ENCODE assay signal across 9 mouse cellular contexts in genomic region chr8:126806181-126806560, GRCm38 (mm10).
A peak's percentile ranks its signal among the peaks of the same experiment; 100 is the strongest.
DNase-seq lines count a peak whose midpoint lies in the region; ATAC-seq and TF ChIP-seq lines count a peak whose summit lies in the region.
"Had no signal": no experiment of that assay in that cellular context is flagged by ENCODE, and none has a peak within 500 bp of the region (broad histone marks: within the 10 kb centered on the region; RNA-seq: fewer than 3 reads in every experiment).

No protein-coding gene starts in this region.

- no peak overlapping the region for H3K4me3 ChIP-seq in heart, adult 2 months
- peak overlapping the region; percentile 64 for H3K4me3 ChIP-seq in megakaryocyte, embryonic 14.5 days (replicated peaks)
- H3K4me3 ChIP-seq in hindbrain, postnatal 0 days (ENCODE audit: low read length): no peak overlapping the region
- H3K4me3 ChIP-seq in myocyte: no peak overlapping the region
- H3K4me3 ChIP-seq: neural tube, embryonic 12.5 days had no signal

- no peaks in the 10 kb centered on the region for H3K27me3 ChIP-seq in heart, adult 2 months (ENCODE audit: control insufficient read depth, insufficient read depth, low read length)
- peaks cover 8% of the 10 kb centered on the region for H3K27me3 ChIP-seq in megakaryocyte, embryonic 14.5 days (replicated peaks)
- H3K27me3 ChIP-seq in hindbrain, postnatal 0 days (ENCODE audit: insufficient read depth, low read length): no peaks in the 10 kb centered on the region
- no peaks in the 10 kb centered on the region for H3K27me3 ChIP-seq in myocyte (ENCODE audit: control insufficient read depth, insufficient read depth, insufficient read length)
- H3K27me3 ChIP-seq: neural tube, embryonic 12.5 days had no signal

- H3K27ac ChIP-seq in heart, adult 2 months: peak overlapping the region; percentile 95
- H3K27ac ChIP-seq in hindbrain, postnatal 0 days: peak overlapping the region; percentile 60; the same call in 1 of the 2 replicates
- H3K27ac ChIP-seq: neural tube, embryonic 12.5 days had no signal

- peaks cover 3% of the 10 kb centered on the region; the same call in 1 of the 2 replicates for H3K36me3 ChIP-seq in heart, adult 2 months (ENCODE audit: control insufficient read depth, insufficient read depth, low read length)
- H3K36me3 ChIP-seq in megakaryocyte, embryonic 14.5 days (replicated peaks; ENCODE audit: low read length): peaks cover 2% of the 10 kb centered on the region
- no peaks in the 10 kb centered on the region for H3K36me3 ChIP-seq in hindbrain, postnatal 0 days (ENCODE audit: insufficient read depth, low read length)
- H3K36me3 ChIP-seq in myocyte (ENCODE audit: control insufficient read depth, insufficient read depth): no peaks in the 10 kb centered on the region
- H3K36me3 ChIP-seq: neural tube, embryonic 12.5 days had no signal

- peaks cover 30% of the 10 kb centered on the region for H3K4me1 ChIP-seq in heart, adult 2 months (ENCODE audit: control insufficient read depth, insufficient read depth, low read length)
- peaks cover 79% of the 10 kb centered on the region for H3K4me1 ChIP-seq in megakaryocyte, embryonic 14.5 days
- no peaks in the 10 kb centered on the region for H3K4me1 ChIP-seq in hindbrain, postnatal 0 days (ENCODE audit: insufficient read depth, low read length)

- intact Hi-C loops in heart, adult 2 months (cut with DNase I): loop anchor here (2.0 kb wide), 2 partner anchors 111 to 211 kb away; no protein-coding TSS in a partner anchor
- intact Hi-C loops in heart, postnatal 14 days (cut with DNase I): loop anchor here (2.0 to 5.0 kb wide), 2 partner anchors 69 to 139 kb away; no protein-coding TSS in a partner anchor

- no peaks in the 10 kb centered on the region for H3K9me3 ChIP-seq in megakaryocyte, embryonic 14.5 days
- H3K9me3 ChIP-seq in hindbrain, postnatal 0 days (ENCODE audit: low read length): no peaks in the 10 kb centered on the region
- H3K9me3 ChIP-seq: neural tube, embryonic 12.5 days had no signal

- no peak overlapping the region for H3K9ac ChIP-seq in heart, adult 2 months (ENCODE audit: low read depth, low read length)
- no peak overlapping the region for H3K9ac ChIP-seq in hindbrain, postnatal 0 days (replicated peaks; ENCODE audit: low read length)
- H3K9ac ChIP-seq: neural tube, embryonic 12.5 days had no signal

- no peak for TF ChIP-seq CTCF in heart, adult 2 months (IDR thresholded peaks at IDR 0.05)
- TF ChIP-seq CTCF in hindbrain, postnatal 0 days (IDR thresholded peaks at IDR 0.05; ENCODE audit: low read depth): no peak

- WGBS in heart, adult 2 months: 66% methylated on average over 3 of the region's 3 CpGs
- WGBS in hindbrain, postnatal 0 days: 81% methylated on average over 3 of the region's 3 CpGs

- H3ac ChIP-seq in myocyte (ENCODE audit: control insufficient read depth, insufficient read length): no peak overlapping the region

- ATAC-seq in megakaryocyte, adult 5-6 weeks (ENCODE audit: poor library complexity, severe bottlenecking): no peak
- no peak for ATAC-seq in hindbrain, postnatal 0 days

- no peak for TF ChIP-seq POLR2A in heart, adult 2 months (IDR thresholded peaks at IDR 0.05; ENCODE audit: insufficient read depth, low read depth, low read length)
- TF ChIP-seq POLR2A in myocyte (IDR thresholded peaks at IDR 0.05; ENCODE audit: insufficient read length, low read depth): no peak

- TF ChIP-seq EP300 in heart, adult 2 months (IDR thresholded peaks at IDR 0.05; ENCODE audit: insufficient read depth, low read depth, low read length): no peak

- no peaks in the 10 kb centered on the region for H3K79me2 ChIP-seq in heart, adult 2 months (replicated peaks; ENCODE audit: control insufficient read depth, insufficient read depth, low read length)
- H3K79me2 ChIP-seq in myocyte (ENCODE audit: control insufficient read depth, insufficient read depth): no peaks in the 10 kb centered on the region

- no peak for DNase-seq in heart, adult 2 months
- no peak for DNase-seq in heart, postnatal 14 days
- no peak for DNase-seq in hindbrain, postnatal 0 days (ENCODE audit: low spot score)
- no peak for DNase-seq in urinary bladder, postnatal 36 days (ENCODE audit: low spot score in 2 of 2)
- no peak for DNase-seq in left cerebral cortex, adult 8-10 months (ENCODE audit: low spot score in 2 of 2)

- H3K4me2 ChIP-seq in hindbrain, postnatal 0 days (ENCODE audit: low read depth, low read length): no peak overlapping the region
- H3K4me2 ChIP-seq in myocyte (ENCODE audit: low read depth): no peak overlapping the region
- H3K4me2 ChIP-seq: neural tube, embryonic 12.5 days had no signal

TF ChIP-seq in myocyte, 11 proteins besides CTCF, POLR2A, EP300 and RAD21:
- TF ChIP-seq TCF12 (IDR thresholded peaks at IDR 0.05; ENCODE audit: insufficient read depth, poor library complexity, severe bottlenecking) (no peak), MYOD1 (IDR thresholded peaks at IDR 0.05; ENCODE audit: control insufficient read depth in 1 of 3, insufficient read length in 2 of 3, low read depth in 2 of 3) (peak; percentile 14 to 88 (median 34)), MYOG (IDR thresholded peaks at IDR 0.05; ENCODE audit: control insufficient read depth in 1 of 3, insufficient read depth in 1 of 3, insufficient read length in 2 of 3, low read depth in 2 of 3) (peak in 1 of 3 experiments; percentile 12)
TF ChIP-seq in myocyte: peak in this region for 2.
